Mouse (Mus musculus) cerebral cortex, adult 2 months (tissue): ENCODE results near the gene 1110008P14Rik.

ENCODE experiments used
- WGBS: fragments of 180-500 bp; shearing (Covaris S2); methylation state at CpG from one replicate; pipeline ENCODE4 v1.1.7; 2018; 5-methylcytosine and 5-hydroxymethylcytosine counted together

Gene 1110008P14Rik

DNA sequence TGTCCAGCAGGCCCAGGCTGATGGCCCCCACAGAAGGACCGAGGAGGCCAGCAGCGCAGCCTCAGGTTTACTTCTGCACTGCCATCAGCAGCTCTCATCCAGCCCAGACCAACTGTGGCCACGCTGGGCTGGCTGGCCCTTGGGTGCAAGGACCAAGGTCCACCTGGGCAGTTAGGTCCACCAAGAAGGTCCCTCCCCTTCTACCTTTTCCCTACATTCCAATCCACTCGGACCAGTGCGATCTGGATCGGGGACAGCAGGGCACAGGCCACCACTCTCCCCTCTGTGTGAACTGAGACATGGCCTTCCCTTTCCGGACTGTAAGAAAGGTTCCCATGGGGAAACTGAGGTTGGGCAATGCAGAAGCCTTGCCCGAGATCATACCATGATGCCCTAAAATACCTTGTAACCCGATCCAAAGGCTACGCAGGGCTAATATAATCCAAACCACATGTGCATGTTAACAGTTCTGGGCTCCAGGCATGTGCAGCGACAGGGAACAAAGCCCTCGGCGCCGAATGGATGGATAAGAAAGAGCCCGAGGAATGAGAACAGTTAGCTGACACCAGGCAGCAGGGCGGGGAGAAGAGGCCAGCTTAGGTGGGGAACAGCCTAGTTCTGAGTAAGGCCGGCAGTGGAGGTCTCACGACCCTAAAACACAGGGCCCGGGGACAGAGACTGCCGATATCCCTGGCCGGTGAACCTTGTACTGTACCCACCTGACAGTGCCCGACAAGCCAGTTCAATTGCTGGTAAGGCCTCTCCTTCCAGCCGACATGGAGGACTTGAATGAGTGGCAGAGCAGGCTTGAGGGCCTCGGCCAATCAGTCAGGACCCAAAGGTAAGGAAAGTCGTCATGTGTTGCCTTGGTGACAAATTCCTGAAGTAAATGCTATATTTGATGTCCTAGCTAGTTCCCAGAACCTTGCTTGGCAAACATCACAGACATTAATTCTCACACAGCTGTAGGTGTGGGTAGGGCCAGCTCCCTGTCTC lies 27.0 kb upstream of the 1110008P14Rik start:
- 80% methylated on average over 25 of the region's 25 CpGs for WGBS

- WGBS = 83% methylated on average over 7 of the region's 7 CpGs
These were observed 25.5 kb upstream of the 1110008P14Rik start for GRCm38 (mm10) chr2:32407144-32407824.

GRCm38 (mm10) chr2:32404663-32405062 lies 22.9 kb upstream of the 1110008P14Rik start:
- WGBS = 12% methylated on average over 2 of the region's 2 CpGs

- under 1% methylated on average over 15 of the region's 15 CpGs for WGBS
These were observed 15.0 kb upstream of the 1110008P14Rik start for GRCm38 (mm10) chr2:32396695-32397094.

GRCm38 (mm10) chr2:32395946-32396621 lies 14.3 kb upstream of the 1110008P14Rik start:
- WGBS = under 1% methylated on average over 59 of the region's 59 CpGs

GRCm38 (mm10) chr2:32395484-32395945 lies 13.8 kb upstream of the 1110008P14Rik start, which contains the start of gene Ptges2:
Gene Ptges2 (plus strand): TSS chr2:32395896.
- WGBS = under 1% methylated on average over 31 of the region's 31 CpGs

DNA sequence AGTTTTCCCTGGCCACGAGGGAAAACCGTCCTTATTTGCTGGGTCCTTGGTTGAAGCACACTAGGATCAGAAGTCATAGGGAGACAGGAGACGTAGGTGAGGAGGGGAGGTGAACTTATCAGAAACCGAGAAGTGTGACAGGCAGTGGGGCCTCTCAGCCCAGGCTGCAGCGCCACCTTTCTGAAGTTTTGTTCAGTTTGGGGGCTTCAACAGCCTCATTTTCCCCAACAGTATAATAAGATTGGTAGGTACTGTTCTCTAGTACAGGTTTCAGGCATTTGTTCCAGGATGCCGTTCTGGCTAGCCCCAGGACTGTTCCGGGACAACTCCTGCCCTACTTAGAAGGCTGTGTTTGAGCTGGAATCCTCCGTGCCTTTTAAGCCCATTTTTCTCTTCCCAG lies 13.2 kb upstream of the 1110008P14Rik start:
- 2% methylated on average over 8 of the region's 8 CpGs for WGBS

DNA sequence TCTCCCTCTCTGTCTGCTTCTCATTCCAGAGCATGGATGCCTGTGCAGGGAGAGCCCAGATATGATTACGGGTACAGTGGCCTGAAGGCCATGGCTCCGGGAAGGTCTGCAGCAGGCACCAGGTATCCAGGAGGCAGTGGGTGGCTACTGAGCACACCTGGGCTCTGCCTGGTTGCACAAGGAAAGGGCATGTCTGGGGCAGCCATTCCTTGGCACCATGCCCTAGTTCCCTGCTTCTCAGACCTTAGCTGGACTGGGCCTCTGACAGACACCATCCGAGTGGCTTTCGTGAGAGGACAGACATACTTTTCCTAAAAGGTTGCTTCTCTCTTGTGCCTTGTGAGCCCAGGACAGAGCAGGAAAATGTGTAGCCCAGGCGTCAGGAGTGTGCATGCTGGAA lies 10.3 kb upstream of the 1110008P14Rik start:
- WGBS = 90% methylated on average over 5 of the region's 5 CpGs

GRCm38 (mm10) chr2:32390871-32391270 lies 9.1 kb upstream of the 1110008P14Rik start:
- 85% methylated on average over 8 of the region's 8 CpGs for WGBS

DNA sequence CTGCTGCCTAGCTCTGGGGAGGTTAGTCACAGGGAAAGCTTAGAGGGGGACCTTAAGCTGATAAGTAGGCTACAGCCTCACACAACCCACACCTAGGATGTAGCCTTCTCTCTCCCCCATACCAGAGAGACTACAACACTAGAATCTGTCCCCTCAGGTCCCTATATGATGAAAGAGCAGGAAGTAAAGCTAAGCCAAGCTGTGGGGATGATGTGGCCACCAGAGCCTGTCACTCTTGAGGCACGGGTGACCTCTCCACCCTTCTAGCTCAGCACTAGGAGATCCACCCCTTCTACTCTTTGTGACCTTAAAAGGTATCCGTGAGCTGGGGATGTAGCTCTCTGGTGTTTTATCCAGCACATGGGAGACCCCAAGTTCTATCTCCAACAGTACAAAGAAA lies 7.4 kb upstream of the 1110008P14Rik start:
- WGBS = 90% methylated on average over 2 of the region's 2 CpGs

DNA sequence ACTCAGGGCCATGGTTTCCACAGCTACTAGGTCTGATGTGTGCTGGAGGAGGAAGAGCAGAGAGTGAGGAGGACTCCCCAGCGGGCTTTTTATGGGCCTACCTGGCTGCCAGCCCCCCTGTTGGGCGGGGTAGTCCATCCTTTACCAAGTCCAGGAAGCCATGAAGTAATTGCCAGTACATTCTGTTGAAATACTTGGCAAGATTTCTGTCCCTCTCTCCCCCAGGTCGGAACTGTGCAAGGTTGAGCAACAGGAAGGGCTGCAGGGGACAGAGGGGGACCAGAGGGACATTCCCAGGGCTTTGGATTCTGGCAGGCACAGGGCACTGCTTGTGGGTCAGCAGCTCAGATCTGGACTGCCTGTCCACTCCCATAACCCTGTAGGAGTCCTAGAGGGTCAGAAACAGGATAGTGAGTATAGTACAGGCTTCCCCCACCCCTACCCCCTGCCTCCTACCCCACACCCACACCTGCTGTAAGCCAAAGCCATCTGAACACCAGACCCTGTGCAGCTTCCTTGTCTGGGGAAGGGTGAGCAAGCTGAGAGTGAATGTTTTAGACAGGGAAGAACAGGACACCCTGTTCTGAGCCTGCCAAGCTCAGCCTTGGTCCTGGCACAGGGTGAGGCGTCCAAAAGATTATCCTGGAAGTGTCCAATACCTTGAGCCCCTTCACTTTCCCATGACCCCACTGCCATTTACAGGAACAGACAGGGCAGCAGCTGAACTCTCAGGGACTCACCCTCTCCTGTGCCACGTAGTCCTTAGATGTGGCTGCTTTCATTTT lies 6.2 kb upstream of the 1110008P14Rik start, which contains the start of gene Lcn2:
Gene Lcn2 (minus strand): TSS at position 547 of the 785 bp plus-strand sequence.
- WGBS = 67% methylated on average over 5 of the region's 5 CpGs

DNA sequence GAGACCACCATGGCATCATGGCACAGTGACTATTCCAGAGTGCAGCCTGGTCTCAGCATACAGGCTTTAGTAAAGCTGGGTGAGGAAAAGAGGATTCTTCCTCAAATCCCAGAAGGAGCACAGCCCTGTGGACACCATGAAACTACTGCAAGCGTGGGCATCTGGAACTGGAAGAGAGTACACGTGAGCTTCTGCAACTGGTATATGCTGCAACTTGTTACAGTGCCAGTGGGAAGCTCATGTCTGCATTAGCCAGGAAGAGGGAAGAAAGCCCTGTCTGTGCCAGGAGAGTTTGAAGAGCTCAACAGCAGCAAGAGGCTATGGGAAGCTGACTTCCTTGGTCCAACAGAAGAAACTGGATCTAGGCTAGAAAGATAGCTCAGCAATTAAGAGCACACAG lies 951 bp upstream of the 1110008P14Rik start:
- WGBS = 52% methylated on average over 2 of the region's 2 CpGs

GRCm38 (mm10) chr2:32381141-32381774 lies 480 bp downstream of the 1110008P14Rik start:
- 1% methylated on average over 27 of the region's 27 CpGs for WGBS

GRCm38 (mm10) chr2:32380001-32380500 lies 1.7 kb downstream of the 1110008P14Rik start:
- WGBS = 45% methylated on average over 7 of the region's 7 CpGs

GRCm38 (mm10) chr2:32376963-32377362 lies 4.8 kb downstream of the 1110008P14Rik start:
- 57% methylated on average over 10 of the region's 10 CpGs for WGBS

DNA sequence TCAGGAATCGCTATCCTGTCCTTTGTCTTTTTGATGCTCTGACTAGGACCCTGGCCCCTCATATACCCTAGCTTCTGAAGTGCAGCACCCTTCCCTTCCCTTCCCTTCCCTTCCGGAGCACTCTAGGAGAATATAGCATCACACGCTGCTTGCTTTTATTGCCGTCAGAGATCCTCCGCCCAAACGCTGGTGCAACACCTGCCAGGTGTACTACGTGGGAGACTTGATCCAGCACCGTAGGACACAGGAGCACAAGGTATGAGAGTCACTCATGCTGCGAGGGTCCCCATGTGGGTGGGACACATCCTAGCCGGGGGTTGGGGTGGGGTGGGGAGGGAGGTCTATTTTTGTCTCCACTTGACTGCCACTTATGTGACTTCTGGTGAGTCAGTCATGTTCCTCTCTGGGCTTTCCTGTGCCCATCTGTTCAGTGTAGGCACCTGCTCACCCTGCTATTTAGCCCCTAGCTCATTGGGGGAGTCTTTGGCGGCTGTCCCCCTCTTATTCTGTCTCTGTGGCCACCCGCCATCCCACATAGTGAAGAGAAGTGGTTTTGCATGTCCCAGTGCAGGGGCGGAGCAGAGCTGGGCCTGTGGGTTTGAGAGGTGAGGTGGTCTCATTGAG lies 6.3 kb downstream of the 1110008P14Rik start:
- 58% methylated on average over 13 of the region's 13 CpGs for WGBS

- 78% methylated on average over 10 of the region's 10 CpGs for WGBS
These were observed 7.5 kb downstream of the 1110008P14Rik start for GRCm38 (mm10) chr2:32374191-32374590.

DNA sequence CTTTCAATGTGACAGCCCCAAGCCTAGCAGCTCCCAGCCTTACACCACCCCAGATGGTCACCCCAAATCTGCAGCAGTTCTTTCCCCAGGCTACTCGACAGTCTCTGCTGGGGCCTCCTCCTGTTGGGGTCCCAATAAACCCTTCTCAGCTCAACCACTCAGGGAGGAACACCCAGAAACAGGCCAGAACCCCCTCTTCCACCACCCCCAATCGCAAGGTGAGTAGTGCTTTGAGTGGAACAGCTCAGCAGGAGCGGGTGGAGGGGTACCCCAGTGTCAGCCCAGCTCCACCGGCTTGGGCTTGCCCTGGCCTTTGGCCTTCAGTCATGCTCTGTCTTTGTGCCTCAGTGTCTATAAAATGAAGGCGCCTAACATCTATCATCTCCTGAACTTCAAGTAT lies 14.4 kb downstream of the 1110008P14Rik start:
- WGBS = 92% methylated on average over 5 of the region's 5 CpGs

GRCm38 (mm10) chr2:32364121-32364520 lies 17.6 kb downstream of the 1110008P14Rik start:
- WGBS = 82% methylated on average over 8 of the region's 8 CpGs
